Mouse (Mus musculus): ENCODE measurements around the gene Krtap4-6. TPM values are rescaled to one million over a fixed set of nuclear protein-coding genes. Genes with fewer than 3 reads are reported as not detected.
"Not testable (repeated sequence)": the region's sequence is repeated elsewhere in the genome, so short reads cannot be mapped to it uniquely, and the experiment has no call there.

Gene Krtap4-6
- not detected in 2 replicates for polyA plus RNA-seq (2015; fragmentation: Nextera tagmentation; extraction: Ambion mirVana)

DNA sequence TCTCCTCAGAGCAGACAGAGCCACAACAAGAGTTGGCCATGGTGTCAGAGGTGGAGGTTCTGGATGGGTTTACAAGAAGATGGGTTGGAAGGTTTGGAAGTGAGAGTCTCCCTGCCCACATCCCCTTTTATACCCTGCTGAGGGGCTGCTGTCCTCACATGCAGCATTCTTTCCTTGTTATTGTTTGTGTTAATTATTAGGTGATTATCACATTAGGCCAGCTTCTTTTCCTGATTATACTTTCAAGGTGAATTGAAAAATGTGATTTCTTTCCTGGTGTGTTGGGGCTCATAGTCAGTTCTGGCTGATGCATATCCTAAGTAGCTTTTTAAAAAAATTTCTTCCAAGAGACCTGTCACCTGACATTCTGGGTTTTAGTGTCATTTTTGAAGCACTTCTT lies at the start of gene Krtap4-6:
Krtap4-6 (minus strand) TSS at position 101 of the 400 bp plus-strand sequence.
- no peak within 1 kb of the TSS for H3K4me2 ChIP-seq (ENCODE audit: low read depth, low read length)
- no peaks in the 10 kb centered on the region for H3K27me3 ChIP-seq (ENCODE audit: insufficient read depth, low read length)

GRCm38 (mm10) chr11:99690463-99690862 lies 24.7 kb upstream of the Krtap4-6 start, which contains the start of gene Gm14190:
Gene Gm14190, minus strand, starts transcription at chr11:99690740.
- Histone ChIP-seq H3K9me3 (ENCODE audit: low read length) (no peaks in the 10 kb centered on the region), H3K4me2 (ENCODE audit: low read depth, low read length) (no peak within 1 kb of the TSS), H3K27me3 (ENCODE audit: insufficient read depth, low read length) (no peaks in the 10 kb centered on the region), H3K9ac (replicated peaks) (no peak within 1 kb of the TSS), H3K27ac (ENCODE audit: low read depth) (no peak within 1 kb of the TSS), H3K4me3 (ENCODE audit: low read depth, low read length) (no peak within 1 kb of the TSS), H3K36me3 (replicated peaks; ENCODE audit: insufficient read depth, low read length) (no peaks in the 10 kb centered on the region), H3K4me1 (ENCODE audit: insufficient read depth) (no peaks in the 10 kb centered on the region)
- no peak for TF ChIP-seq CTCF (IDR thresholded peaks at IDR 0.05; ENCODE audit: low read depth)
- TF ChIP-seq EP300 (IDR thresholded peaks at IDR 0.05; ENCODE audit: low read depth): no peak
- no peak for DNase-seq
- 79% methylated on average over 1 of the region's 1 CpGs for WGBS (ENCODE audit: insufficient replicate concordance)
- ATAC-seq: no peak

More for the DNA sequence above, at the start of gene Krtap4-6:
- Histone ChIP-seq H3K9me3 (ENCODE audit: low read length) (no peaks in the 10 kb centered on the region), H3K9ac (replicated peaks) (no peak within 1 kb of the TSS), H3K4me1 (ENCODE audit: insufficient read depth) (no peaks in the 10 kb centered on the region), H3K36me3 (replicated peaks; ENCODE audit: insufficient read depth, low read length) (no peaks in the 10 kb centered on the region), H3K4me3 (ENCODE audit: low read depth, low read length) (no peak within 1 kb of the TSS), H3K27ac (ENCODE audit: low read depth) (no peak within 1 kb of the TSS)
- DNase-seq (no peak), ATAC-seq (no peak)
- TF ChIP-seq CTCF (IDR thresholded peaks at IDR 0.05; ENCODE audit: low read depth) (no peak), EP300 (IDR thresholded peaks at IDR 0.05; ENCODE audit: low read depth) (no peak)

DNA sequence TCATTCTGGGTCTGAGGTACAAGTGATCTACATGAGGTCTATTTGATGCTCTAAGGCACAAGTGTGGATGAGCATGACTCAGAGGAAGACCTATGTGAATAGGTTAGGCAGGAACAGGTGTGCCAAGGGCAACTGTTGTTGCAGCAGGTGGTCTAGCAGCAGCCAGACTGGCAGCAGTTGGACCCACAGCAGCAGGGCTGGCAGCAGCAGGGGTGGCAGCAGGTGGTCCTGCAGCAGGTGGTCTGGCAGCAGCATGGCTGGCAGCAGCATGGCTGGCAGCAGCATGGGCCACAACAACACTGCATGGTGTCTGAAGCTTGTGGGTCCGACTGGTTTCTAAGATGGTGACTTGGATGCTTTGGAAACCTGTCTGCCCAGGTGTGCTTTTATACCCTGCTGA lies 19.5 kb upstream of the Krtap4-6 start:
- H3K4me1 ChIP-seq (ENCODE audit: insufficient read depth); H3K36me3 ChIP-seq (replicated peaks; ENCODE audit: insufficient read depth, low read length); H3K4me2 ChIP-seq (ENCODE audit: low read depth, low read length); H3K9me3 ChIP-seq (ENCODE audit: low read length); H3K27me3 ChIP-seq (ENCODE audit: insufficient read depth, low read length); H3K9ac ChIP-seq (replicated peaks); H3K27ac ChIP-seq (ENCODE audit: low read depth); DNase-seq; ATAC-seq; H3K4me3 ChIP-seq (ENCODE audit: low read depth, low read length): not testable (repeated sequence)
- WGBS (ENCODE audit: insufficient replicate concordance): 59% methylated on average over 1 of the region's 1 CpGs

DNA sequence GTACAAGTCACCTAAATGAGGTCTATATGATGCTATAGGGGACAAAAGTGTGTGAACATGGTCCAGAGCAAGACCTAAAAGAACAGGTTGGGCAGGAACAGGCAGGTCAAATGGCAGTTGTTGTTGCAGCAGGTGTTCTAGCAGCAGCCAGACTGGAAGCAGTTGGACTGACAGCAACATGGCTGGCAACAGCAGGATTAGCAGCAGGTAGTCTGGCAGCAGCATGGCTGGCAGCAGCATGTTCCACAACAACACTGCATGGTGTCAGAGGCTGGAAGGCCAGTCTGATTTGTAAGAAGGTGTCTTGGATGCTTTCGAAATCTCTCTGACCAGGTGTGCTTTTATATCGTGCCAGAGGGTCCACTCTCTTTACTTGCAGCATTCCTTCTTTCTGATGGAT lies 17.7 kb upstream of the Krtap4-6 start:
- Histone ChIP-seq H3K27me3 (ENCODE audit: insufficient read depth, low read length) (no peaks in the 10 kb centered on the region), H3K9ac (replicated peaks) (no peak overlapping the region), H3K4me3 (ENCODE audit: low read depth, low read length) (no peak overlapping the region), H3K4me2 (ENCODE audit: low read depth, low read length) (no peak overlapping the region), H3K4me1 (ENCODE audit: insufficient read depth) (no peaks in the 10 kb centered on the region), H3K9me3 (ENCODE audit: low read length) (no peaks in the 10 kb centered on the region), H3K36me3 (replicated peaks; ENCODE audit: insufficient read depth, low read length) (no peaks in the 10 kb centered on the region), H3K27ac (ENCODE audit: low read depth) (no peak overlapping the region)
- ATAC-seq (no peak), DNase-seq (no peak)
- 66% methylated on average over 2 of the region's 2 CpGs for WGBS (ENCODE audit: insufficient replicate concordance)
- TF ChIP-seq CTCF (IDR thresholded peaks at IDR 0.05; ENCODE audit: low read depth): no peak
- TF ChIP-seq EP300 (IDR thresholded peaks at IDR 0.05; ENCODE audit: low read depth): no peak

- H3K27me3 ChIP-seq (ENCODE audit: insufficient read depth, low read length): no peaks in the 10 kb centered on the region
- 78% methylated on average over 10 of the region's 10 CpGs for WGBS (ENCODE audit: insufficient replicate concordance)
- no peaks in the 10 kb centered on the region for H3K36me3 ChIP-seq (replicated peaks; ENCODE audit: insufficient read depth, low read length)
- TF ChIP-seq CTCF (IDR thresholded peaks at IDR 0.05; ENCODE audit: low read depth): no peak
- no peak for TF ChIP-seq EP300 (IDR thresholded peaks at IDR 0.05; ENCODE audit: low read depth)
- no peak overlapping the region for H3K4me3 ChIP-seq (ENCODE audit: low read depth, low read length)
- H3K4me2 ChIP-seq (ENCODE audit: low read depth, low read length): no peak overlapping the region
- no peak overlapping the region for H3K27ac ChIP-seq (ENCODE audit: low read depth)
- ATAC-seq: no peak
- H3K9ac ChIP-seq (replicated peaks): no peak overlapping the region
- DNase-seq: no peak
- H3K9me3 ChIP-seq (ENCODE audit: low read length): no peaks in the 10 kb centered on the region
- no peaks in the 10 kb centered on the region for H3K4me1 ChIP-seq (ENCODE audit: insufficient read depth)
These were observed 3.0 kb downstream of the Krtap4-6 start for GRCm38 (mm10) chr11:99662802-99663201.

GRCm38 (mm10) chr11:99659256-99659655 lies 6.5 kb downstream of the Krtap4-6 start:
- 80% methylated on average over 4 of the region's 4 CpGs for WGBS (ENCODE audit: insufficient replicate concordance)
- H3K9me3 ChIP-seq (ENCODE audit: low read length): no peaks in the 10 kb centered on the region

GRCm38 (mm10) chr11:99658467-99659010 lies 7.2 kb downstream of the Krtap4-6 start, which contains the start of gene Gm11563:
Gene Gm11563, minus strand, starts transcription at chr11:99658960.
- not testable (repeated sequence) for H3K9ac ChIP-seq (replicated peaks); H3K27me3 ChIP-seq (ENCODE audit: insufficient read depth, low read length); H3K4me2 ChIP-seq (ENCODE audit: low read depth, low read length); H3K9me3 ChIP-seq (ENCODE audit: low read length); H3K36me3 ChIP-seq (replicated peaks; ENCODE audit: insufficient read depth, low read length); ATAC-seq; H3K4me3 ChIP-seq (ENCODE audit: low read depth, low read length); H3K4me1 ChIP-seq (ENCODE audit: insufficient read depth); DNase-seq; H3K27ac ChIP-seq (ENCODE audit: low read depth)
- 60% methylated on average over 10 of the region's 10 CpGs for WGBS (ENCODE audit: insufficient replicate concordance)

More at GRCm38 (mm10) chr11:99659256-99659655, 6.5 kb downstream of the Krtap4-6 start:
- ATAC-seq (no peak), DNase-seq (no peak)
- Histone ChIP-seq H3K4me2 (ENCODE audit: low read depth, low read length) (no peak overlapping the region), H3K4me3 (ENCODE audit: low read depth, low read length) (no peak overlapping the region), H3K27ac (ENCODE audit: low read depth) (no peak overlapping the region), H3K27me3 (ENCODE audit: insufficient read depth, low read length) (no peaks in the 10 kb centered on the region), H3K36me3 (replicated peaks; ENCODE audit: insufficient read depth, low read length) (no peaks in the 10 kb centered on the region), H3K4me1 (ENCODE audit: insufficient read depth) (no peaks in the 10 kb centered on the region), H3K9ac (replicated peaks) (no peak overlapping the region)
- TF ChIP-seq EP300 (IDR thresholded peaks at IDR 0.05; ENCODE audit: low read depth) (no peak), CTCF (IDR thresholded peaks at IDR 0.05; ENCODE audit: low read depth) (no peak)

Data from liver, postnatal 0 days (tissue).